Mouse (Mus musculus): Measurements from ENCODE around the gene Gm20503. TPM values are rescaled to one million over a fixed set of nuclear protein-coding genes. Genes with fewer than 3 reads are reported as not detected.
A peak's percentile ranks its signal among the peaks of the same experiment; 100 is the strongest.

Gm20503 gene
- total RNA-seq (2021) = 1 to 10 TPM; 5.9 to 9.1 TPM
- long read RNA-seq, experiment 1, partial matches to known transcripts = 0 of 2 reads
- long read RNA-seq, experiment 1, other reads (novel, unspliced or antisense) = 2 of 2 reads
- long read RNA-seq, experiment 2, partial matches to known transcripts = 0 of 1 reads
- long read RNA-seq, experiment 2, other reads (novel, unspliced or antisense) = 1 of 1 reads

DNA sequence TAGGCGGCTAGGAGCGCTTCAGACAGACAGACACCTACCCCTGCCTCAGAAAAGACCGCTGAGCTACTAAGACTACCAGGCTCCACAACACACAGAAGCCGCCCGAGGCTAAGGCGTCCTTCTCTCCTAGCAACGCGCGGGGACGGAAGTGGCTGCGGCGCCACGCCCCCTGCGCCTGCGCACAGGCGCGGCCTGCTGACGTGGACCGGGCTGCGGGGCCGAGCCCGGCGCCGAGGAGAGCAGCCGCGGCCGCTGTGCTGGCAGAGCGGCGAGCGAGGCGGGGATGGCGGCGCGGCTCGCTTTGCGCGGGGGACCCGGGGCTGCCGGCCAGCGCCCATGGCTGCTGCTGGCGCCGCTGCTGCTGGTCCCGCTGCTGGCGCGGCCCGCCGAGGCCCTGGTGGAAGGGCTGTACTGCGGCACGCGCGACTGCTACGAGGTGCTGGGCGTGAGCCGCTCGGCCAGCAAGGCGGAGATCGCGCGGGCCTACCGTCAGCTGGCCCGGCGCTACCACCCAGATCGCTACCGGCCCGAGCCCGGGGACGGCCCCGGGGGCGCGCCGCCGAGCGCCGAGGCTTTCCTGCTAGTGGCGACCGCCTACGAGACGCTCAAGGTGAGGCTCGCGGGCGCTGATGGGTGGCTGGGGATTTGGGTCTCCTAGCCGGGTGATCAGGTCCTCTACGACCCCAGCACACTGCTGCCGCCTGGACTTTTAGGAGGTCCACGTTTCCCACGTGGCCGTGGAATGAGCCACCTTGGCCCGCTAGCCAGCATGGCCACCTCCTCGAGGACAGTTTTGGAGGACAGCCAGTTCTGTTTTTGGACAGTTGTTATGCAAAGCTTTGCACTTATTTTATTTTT lies at the start of gene Gm20503:
Gene Gm20503, plus strand, starts transcription at position 263 of the 858 bp plus-strand sequence.
- peak; percentile 96 for DNase-seq

DNA sequence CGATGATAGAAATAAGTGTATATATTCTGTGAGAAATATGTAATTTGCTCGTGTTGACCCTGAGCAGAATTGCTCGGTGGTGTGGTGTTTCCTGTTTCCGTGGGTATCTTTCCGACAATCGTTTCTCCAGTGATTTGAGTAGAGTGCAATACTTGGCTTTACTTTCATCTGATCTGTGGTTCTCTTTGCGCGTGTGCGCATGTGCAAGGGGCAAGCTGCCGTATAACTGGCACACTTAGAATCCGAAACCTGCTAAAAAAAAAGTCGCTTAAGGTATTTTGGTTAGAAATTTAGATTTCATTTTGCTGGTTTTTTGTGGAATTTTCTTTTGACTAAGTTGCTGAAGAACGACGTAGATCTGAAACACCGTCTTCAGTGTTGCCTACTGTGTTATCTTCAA lies 41.3 kb upstream of the Gm20503 start:
- no peak for DNase-seq

DNA sequence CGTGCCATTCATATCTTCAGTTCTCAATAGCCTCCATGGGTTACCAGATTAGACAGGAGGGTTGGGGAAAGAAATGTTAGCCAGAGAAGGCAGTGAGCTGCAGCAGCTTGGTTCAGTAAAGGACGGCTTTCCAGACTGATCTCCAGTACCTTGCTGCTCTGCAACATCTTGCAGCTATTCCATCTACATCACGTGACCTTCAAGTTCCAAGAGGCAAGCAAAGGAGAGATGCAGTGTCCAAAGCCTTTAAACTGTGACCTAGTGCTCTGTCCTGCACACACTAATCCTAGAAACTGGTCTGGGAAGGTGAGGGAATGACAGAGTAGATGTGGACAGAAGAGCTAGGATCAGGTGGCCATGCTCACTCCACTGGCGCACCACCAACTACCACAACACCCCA lies 39.7 kb upstream of the Gm20503 start:
- no peak for DNase-seq

DNA sequence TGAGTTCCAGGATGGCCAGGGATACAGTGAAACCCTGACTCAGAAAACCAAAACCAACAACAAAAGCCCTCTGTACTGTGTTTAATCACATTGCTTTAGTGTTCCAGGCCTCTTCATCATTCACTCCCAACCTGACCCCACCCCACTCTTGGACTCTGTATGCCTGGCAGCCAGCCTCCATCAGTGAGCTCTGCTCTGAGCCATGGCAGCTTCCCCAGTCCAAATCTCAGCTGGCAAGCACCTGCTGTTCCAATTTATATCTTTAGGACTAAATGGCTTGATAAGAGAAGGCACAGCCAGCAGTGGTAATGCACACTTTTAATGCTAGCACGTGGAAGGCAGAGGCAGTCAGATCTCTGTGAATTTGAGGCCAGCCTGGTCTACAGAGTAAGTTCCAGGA lies 37.9 kb upstream of the Gm20503 start:
- DNase-seq = no peak

DNA sequence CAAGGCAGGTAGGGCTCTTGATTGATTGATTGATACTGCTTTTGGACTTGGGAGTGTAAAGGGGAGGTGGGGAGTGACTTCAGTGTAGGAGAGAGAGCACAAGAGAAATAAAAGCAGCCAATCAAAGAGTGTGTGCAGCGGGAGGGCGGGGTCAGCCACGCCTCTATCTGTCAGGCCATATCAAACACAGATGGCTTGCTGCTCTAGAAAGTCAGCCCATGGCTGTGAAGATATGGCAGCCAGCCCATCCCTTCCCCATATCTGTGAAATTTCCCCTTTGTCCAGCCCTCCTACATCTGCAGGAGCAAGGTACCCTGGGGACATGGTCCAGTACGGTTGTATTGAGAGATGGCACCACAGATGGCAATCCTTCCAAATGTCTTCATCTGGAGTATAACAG lies 32.3 kb upstream of the Gm20503 start:
- DNase-seq = no peak

DNA sequence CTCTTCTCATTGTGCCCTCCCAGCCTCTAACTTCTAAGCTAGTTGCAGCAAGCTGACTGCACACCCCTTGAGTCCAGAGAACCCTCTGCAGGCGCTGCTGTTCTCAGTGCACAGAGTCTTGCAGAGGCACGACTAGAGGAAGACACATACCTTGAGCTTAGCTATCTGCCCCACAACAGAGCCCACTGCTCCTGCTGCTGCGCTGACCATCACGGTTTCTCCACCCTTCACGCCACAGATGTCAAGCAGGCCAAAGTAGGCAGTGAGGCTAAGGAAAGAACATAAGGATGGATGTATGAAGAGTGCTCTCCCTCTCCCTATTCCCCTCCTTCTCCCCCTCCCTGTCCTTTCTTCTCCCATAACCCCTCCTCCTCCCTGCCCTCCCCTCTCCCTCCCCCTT lies 27.3 kb upstream of the Gm20503 start:
- no peak for DNase-seq

DNA sequence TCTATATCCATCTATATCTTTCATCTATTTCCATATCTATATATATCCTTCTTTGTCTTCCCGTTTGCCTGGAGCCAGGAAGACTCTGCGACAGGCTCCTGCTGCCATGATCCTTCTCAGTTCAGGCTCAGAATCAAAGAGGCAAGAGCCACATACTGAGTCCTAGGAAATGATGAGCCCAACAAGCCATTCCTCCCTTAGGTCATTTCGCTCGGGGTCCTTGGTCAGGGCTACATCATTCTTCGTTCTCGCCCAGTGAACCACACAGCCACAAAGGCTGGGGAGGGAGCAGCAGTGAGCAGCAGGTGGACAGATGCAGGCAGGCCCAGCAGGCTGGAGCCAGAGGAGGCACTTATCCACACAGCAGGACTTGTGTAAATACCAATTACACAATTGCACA lies 21.6 kb upstream of the Gm20503 start:
- no peak for DNase-seq

DNA sequence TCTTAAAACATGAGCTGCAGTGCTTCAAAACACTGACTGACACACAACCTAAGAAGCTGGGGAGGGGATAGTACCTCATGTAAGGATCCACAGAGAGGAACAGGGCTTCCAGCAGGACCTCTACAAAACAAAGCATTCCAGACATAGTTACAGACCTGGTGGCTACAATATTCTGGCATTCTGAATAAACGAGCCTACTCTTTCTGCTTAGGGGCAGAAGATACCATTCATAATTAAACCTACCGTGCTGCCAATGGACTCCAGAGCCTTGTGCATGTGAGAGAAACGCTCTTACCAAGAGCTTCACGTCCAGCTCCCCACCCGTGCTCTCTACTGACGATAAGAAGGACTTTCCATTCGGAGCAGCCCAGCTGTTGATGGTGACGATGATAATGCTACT lies 20.2 kb upstream of the Gm20503 start:
- DNase-seq = no peak

DNA sequence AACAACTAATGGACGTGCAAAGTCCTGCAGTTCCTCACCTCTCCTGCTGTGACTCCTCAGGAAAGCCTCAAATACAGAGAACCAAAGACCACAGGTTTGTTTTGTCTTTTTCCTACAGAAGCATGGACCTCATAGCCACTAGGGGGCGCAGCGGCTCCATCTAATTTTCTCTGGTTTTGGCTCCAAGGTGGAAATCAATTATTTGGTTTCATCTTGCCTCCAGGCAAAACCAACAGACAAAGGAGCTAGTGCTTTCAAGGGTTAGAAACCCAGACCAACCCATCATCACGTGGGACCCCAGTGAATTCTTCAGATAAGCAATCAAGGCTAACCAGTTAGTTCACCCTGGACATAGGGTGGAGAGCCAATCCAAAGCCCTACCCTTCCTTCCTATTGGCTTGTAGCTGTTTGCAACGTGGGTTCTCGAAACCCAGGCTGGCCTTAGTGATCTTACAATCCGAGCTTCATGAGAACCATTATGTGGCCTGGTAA lies 17.8 kb upstream of the Gm20503 start:
- peak; percentile 89 for DNase-seq

DNA sequence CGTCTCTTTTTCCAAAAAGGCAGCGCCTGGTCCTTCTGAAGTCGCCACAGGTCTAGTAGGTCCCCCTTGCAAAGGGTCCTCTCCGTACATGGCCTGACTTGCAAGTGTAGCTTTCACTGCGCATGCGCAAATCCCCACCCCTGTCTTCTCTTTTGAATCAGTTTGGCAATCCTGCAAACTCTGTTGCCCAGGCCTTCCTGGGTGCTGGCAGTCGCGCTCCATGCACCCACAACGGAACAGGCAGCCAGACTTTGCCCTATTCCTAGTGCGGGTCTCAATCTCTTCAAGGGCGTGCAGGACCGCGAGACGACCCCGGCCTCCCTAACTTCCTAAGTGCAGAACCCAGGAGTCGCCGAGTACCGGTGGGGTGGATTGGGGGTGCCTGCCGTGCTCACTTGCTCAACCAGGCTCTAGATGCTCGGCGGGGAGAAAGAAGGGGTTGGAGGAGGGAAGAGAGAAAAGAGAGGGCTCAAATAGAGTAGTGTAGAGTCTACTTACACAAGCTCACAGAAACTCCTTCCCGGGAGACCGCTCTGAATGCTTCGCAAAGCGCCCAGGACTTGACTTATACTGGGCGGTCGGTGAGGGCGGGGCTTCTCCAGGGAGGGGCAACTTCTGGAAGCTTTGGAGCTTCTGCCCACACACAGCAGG lies 16.3 kb upstream of the Gm20503 start, which contains the start of gene Ptgr1:
Gene Ptgr1, minus strand, starts transcription at position 580 of the 651 bp plus-strand sequence.
- DNase-seq = peak; percentile 89

DNA sequence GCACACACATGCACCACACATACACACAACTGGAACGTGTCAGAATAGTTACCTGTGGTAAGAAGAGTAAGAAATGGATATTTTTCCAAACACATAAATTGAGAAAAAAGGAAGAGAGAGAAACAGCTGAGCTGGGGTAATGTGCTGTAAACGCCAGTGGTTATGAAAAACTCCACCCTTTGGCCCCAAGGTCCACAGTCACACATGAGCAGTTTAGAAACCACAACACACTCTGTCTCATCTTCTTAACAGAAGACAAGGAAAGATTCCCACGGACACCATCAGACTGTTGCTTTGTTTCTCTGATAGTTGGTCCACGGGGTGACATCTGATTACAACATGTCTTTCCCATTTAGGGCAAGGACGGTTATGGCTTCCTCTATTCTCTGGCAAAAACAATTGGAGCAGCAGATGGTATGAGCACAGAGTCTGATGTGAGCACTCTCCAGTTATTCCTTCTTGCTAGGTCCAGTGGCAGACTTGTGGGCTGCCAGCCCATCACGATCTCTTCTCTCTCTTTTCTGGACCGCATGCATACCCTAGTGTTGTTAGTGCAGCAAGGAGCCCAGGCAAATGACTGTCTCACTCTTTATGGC lies 13.6 kb upstream of the Gm20503 start:
- no peak for DNase-seq

DNA sequence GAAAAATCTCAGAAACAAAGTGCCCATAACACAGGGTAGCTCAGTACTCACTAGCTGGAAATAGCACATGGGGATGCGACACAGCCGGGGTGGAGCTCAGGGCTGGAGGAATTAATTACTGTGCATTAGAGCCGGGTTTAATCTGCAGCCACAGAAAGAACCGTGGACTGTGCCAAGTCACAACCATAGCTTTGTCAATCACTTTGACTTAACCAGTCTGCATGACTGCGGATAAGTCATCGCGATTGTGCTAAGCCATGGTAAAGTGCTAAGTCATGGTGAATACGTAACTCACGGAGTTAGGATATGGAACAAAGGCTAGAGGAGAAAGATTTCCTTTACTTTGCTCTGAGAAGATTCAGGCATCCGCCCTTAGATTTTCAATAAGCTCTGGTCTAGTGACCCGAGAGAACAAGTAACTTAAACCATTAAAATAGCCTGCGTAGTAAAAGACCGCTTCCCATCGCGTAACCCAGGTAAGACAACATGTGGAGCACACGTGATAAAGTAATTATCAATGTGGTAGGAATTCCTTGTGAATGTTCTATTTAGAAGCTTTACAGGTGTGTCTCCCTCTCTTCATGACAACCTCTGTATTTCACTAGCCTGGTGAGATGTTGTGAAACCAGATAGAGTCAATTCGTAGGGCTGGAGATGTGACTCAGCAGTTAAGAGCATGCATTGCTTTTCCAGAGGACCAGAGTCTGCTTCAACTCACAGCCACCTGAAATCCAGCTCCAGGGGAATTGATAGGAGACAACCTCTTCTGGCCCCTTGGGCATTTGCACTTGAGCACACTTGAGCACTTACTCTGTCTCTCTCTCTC lies 12.2 kb upstream of the Gm20503 start:
- no peak for DNase-seq

DNA sequence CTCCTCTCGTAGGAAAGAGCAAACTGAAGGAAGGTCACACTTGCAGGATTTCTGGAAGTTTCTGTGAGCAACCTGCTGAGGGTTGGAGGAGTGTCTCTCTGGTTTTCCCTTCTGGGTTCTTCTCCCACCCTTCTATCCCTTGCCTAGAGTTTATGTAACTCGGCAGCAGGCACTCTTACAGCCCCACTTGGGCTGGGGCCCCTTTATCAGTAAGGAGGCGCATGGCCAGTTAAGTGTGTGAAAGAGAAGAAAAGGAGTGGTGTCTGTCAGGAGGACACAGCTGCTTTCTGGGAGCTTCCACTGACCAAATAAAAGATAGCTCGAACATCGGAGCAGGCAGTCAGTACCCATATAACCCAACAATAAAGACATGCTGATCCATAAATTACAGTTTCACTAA lies 10.8 kb upstream of the Gm20503 start:
- no peak for DNase-seq

DNA sequence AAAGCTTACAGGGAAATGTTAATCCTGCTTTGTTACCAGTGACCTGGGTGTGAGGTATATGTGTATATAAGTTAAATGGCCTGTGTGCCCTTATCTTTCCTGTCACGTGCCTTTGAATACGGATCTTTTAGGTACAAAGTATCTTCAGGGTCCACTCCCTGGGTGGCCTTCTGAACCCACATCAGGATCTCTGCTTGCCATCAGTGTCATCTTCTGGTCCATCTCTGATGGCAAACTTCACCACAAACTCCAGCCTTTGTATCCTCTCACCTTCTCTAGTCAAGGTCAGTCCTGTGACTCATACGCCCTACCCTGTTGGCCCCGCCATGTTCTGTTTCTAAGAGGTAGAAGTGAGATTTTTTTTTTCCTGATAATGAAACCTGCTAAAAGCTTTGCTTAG lies 8.2 kb upstream of the Gm20503 start, which contains the start of gene Dnajc25:
Gene Dnajc25, plus strand, starts transcription at position 301 of the 400 bp plus-strand sequence.
- DNase-seq = no peak

DNA sequence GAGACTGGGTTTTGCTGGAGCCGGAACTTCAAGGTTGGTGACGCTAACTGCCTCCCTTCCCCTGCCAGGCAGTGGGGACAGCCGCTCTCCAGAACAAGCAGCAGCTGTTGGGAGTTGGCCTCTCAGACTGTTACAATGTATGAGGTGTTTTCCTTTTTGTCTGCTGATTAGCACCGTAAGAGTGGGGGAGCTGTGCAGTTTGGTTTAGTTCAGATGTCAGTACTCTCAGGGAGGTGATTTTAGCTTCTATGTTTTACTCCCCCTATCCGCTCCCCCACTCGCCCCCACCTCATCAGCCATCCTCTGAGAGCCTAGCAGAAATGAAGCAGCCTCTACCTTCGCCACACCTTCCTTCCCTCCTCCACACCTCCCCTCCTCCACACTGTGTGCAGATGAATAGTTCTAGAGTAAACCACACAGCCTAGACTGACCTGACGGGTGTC lies 7.7 kb upstream of the Gm20503 start:
- peak; percentile 33 for DNase-seq

DNA sequence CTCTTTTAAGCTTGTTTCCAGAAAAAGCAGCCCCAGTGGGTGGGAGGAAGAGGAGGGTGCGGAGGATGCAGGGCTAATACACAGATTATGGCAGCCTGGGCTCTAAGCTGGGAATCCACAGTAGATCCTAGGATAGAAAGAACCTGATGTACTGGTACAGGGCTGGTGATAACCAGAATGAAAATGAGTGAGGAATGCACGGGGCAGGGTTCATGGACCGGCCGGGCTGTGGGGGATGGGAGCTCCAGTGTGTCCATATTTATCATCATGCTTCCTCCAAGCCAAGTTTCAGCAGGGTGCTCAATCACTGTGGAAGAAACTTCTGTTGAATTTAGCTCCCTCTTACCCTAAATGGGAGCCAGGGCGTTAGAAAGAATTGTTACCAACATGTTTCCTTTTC lies 5.9 kb upstream of the Gm20503 start:
- DNase-seq = peak; percentile 34

DNA sequence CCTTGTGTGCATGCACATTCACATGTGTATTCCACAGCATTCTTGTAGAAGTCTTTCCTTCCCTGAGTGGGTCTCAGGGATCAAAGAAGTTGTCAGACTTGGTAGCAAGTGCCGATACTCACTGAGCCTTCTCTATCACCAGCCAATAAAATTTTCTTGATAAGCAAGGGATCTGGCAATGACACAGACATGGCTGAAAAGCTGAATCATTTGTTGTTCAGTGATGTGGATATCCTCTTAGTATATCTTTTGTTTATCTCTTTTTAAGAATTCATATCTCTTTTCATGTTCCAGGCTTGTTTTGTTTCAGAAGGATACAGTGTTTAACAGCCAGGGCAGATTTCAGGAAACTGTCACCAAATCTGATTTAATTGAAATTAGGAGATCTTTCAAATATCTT lies 4.3 kb upstream of the Gm20503 start:
- no peak for DNase-seq

DNA sequence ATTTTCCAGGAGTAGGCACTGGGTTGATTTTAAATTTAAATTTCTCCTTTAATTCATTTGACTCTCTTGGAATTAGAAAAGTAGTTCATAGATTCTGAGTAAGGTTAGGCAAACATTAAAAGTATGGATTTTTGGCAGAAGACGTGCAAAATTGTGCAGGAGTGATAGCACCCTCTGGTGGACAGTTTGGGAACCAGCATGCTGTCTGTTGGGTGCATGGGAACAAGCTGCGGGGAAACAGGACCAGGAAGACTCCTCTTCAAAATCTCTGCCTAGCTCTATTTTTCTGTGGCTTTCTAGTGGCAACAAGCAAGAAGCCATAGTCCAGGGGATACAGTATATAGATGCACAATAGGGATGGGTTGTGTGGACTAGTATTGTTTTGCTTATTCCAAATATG lies 3.3 kb upstream of the Gm20503 start:
- peak; percentile 83 for DNase-seq

DNA sequence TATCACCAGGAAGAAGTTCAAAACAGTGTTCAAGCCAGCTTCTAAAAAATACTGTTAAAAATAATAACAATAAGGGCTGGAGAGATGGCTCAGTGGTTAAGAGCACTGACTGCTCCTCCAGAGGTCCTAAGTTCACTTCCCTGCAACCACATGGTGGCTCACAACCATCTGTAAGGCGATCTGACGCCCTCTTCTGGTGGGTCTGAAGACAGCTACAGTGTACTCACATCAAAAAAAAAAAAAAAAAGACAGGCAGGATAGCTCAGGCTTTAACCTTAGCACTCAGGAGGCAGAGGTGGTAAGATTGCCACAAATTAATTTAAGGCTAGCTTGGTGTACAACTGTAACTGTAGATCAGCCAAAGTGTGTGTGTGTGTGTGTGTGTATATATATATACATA lies 2.4 kb upstream of the Gm20503 start:
- peak; percentile 47 for DNase-seq

DNA sequence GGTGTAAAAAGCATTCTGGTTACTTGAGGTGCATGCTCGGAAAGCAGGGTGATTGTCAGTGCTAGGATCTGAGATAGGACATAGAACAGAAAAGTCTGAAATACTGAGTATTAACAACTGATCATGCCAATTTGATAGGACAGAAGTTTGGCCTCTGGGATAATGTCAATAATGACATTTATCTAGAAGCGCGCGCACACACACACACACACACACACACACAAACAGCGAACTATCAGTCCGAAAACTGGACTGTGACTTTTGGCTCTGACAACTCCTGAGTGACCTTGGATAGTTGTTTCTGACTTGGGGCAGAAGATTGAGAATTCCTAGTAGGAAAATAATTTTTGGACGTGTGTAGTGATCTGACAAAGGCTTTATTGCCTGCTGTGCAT lies 793 bp downstream of the Gm20503 start:
- peak; percentile 36 for DNase-seq

DNA sequence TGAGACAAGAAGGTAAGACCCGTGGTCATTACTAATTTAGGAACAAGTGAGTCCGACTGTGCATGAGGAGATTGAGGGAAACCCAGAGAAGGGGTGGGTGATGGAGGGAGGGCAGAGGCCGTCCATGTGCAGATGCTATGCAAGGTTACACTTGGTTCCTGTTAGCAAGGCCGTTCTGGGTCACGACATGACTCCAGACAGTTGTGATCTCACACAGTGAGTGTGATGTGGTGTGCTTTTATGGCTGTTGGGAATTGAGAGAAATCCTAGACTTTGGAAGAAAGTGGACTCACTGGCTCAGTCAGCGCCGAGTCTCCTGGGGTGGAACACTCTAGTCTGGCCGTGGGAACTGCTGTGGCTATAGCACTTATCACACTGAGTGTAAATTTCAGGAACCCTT lies 3.2 kb downstream of the Gm20503 start:
- no peak for DNase-seq

DNA sequence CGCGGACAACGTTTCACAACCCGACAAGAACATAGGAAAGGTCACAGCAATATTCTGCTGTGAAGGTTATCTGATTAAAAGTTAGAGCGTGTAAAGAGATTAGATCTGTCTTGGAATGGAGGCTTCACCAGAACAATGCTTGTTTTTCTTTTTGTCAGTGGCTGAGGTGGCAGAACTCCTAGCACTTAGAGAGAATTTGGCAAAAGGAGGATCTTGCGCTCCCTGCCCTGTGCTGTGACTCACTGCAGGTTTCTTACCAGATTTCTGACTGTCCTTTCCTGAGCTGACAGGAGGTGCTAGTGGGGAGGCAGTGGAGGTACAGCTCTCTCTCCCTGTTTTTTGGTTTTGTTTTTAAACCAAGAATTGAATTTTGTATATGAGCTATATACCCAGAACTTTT lies 4.0 kb downstream of the Gm20503 start:
- peak; percentile 29 for DNase-seq

All from adrenal gland, postnatal 10 days (tissue).